Mouse (Mus musculus) A20 (cell line): Measurements from ENCODE around the gene Rpl26.

Source experiments
- DNase-seq: peaks from one replicate; pipeline ENCODE4 v3.0.0-alpha.2; 2011; ENCODE audit warnings: low read depth, low spot score

Rpl26 gene

DNA sequence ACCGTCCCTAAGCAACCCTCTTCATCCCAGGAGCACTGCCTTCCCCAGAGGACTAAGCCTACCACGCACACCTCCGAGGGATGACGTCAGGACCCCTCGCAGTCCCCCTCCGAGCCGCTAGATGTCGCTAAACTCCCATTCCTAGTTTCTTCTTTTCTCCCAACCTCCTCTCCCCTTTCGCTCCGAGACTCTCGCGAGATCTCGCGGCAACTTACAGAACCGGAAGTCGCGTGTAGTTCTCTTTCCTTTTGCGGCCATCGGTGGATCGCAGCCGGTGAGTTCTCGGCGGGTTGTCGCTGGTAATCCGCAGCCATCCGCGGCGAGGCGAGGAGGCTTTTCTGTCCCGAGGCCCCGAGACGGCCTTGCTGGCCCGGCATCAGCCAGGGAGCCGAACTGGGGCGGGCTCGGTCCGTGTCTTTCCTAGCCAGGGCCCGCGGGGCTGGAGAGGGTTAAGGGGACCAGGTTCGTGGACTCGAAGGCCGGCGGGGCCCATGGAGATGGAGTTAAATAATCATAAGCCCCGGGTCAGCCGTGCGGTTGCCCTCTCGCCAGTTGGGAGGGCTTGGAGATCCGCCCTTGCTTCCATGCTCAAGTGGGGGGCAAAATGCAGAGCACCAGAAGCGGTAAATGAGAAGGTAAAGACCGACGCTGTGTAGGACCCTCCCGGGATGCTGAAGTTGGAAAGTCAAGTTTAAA, at the start of gene Rpl26:
Gene Rpl26 (plus strand): TSS at position 233 of the 696 bp plus-strand sequence.
- DNase-seq, result peak; percentile 99

DNA sequence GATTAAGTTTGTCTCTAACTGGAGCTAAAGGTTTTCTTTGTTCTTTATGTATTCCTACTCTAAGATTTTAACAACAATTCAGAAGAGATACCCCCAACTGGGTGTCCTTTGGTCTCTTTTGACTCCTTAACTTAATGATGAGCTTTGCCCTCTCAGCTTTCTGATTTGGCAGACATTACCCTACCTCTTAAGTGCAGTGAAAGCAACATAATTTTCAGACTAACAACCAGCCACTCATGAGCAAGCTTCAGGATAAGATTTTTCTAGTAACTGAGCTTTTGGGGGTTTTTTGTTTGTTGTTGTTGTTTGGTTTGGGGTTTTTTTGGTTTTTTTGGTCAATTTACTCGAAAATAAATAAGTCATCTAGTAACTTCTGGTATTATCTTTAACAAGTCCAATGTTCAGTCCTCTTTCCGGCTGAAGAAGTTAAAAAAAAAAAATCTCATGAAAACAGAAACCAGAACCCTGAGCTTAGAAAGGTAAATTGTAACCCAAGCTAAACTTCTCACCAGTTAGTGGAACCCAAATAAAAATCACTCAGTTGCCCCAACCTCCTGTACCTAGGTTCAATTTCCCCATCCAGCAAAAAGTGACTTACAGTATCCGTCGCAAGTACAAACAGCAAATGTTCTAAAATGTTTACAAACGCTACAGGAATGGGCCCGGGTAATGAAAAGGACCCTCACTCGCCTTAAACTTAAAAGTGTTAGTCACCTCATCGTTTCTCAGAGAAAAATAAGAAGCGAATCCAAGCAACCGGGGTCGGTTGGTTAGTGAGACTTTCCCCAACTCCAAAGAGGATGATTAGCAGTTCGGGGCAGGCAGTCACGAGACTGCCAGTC, 49.5 kb upstream of the Rpl26 start:
- peak; percentile 63 for DNase-seq

DNA sequence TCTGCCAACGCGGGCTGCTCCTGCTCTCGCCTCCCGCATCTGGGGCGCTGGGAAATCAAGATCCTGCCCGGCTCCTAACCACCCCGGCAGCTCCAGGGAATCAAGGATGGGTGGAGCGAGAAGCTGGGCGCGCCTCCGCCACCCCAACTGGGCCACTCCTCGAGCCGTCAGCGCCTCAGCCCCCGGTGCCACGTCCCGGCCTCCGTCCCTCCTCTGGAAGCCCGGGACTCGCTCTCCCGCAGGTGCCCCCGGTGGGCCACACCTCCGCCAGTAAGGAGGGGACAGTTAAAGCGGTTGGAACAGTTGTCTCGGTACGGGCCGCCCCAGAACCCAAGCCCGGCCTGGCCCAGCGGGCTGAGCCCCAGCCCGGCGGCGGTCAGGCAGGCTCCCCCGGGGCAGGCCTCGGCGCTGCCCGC, 48.9 kb upstream of the Rpl26 start:
- no peak for DNase-seq

DNA sequence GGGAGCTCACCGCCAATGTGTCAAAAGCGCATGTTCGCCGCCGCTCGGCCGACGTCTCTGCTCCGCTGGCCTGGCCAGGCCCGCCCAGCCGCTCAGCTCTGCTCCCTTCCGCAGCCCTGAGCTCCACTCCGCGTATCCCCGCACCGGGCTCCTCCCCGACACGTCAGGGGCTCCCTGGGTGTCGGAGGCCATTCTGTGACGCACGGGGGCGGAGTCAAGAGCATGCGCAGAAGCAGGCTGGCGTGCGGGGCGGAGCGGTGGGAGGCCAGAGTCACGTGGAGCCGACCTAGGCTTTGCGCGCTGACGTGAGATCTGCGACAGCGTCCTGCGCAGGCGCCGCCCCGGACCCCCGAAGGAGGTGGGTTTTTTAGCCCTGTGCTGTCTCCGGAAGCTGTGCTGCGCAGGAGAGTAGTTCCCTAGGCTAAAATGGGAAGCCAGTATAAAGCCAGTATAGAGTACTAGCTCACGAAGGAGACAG, 48.4 kb upstream of the Rpl26 start:
- peak; percentile 100 for DNase-seq

DNA sequence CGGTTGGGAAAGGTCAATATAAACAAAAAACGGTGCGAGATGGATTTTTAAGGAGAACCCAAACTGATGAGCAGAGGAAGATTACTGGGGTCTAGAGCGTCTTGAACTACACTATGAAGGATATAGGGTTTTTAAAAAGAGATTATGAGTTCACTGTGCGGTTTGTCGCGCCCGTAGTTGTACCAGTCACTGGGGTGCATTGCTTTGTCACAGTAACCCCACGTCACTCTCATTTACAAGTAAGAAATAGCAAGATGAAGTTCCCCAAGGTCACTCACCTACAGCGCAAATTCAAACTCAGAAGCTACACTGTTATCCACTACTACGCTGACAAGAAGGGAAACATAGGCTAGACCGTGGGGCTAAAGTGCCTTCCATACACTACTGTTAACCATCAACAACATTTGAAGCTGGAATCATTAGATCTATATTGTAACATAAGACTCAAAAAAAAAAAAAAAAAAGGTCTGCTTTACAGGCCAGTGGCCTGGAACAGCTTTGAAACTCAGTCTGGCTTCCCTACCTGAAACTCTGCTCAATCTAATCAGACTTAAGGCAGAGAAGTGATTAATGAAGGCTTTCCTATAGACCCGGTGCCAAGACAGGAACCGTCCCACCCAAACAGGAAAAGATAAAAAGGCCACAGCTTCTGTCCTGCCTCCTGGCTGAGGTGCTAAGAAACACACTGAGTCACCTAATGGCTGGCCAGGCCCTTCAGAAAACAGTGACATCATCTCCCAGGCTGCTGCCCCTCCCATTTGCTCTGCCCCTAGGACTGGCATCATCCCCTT, 47.6 kb upstream of the Rpl26 start:
- peak; percentile 57 for DNase-seq

DNA sequence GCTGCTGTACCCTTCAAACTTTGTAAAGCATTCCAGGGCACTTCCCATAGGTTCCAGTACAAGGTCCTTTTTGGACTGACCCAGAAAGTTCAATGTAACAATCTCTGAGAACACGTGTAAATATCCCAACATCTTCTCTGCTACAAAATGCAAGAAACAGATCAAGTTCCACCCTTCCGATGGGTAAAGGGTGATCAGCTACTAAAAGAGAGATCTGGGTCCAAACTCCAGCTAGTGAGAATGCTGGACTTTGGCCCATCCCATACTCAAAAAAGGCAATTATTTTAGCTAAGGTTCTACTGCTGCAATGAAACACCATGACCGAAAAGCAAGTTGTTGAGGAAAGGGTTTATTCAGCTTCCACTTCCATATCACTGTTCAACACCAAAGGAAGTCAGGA, 46.8 kb upstream of the Rpl26 start:
- DNase-seq, result no peak

DNA sequence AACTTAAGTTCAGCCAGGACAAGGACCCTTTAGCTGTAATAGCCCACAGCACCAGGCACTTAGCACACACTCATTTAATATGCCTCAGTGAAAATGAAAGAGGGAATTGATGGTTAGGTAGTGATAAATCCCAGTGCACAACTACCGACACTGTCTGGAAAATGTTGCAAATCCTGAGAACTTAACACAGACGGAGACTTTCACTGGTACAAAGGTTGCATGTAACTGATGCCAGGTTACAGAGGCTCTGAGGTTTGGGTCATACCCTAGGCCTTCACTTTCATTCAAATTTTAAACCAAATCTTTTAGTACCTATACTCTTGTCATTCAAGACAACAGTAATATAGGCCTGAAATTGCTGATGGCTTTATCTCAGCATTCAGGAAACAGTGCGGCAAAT, 44.1 kb upstream of the Rpl26 start:
- DNase-seq, result no peak

DNA sequence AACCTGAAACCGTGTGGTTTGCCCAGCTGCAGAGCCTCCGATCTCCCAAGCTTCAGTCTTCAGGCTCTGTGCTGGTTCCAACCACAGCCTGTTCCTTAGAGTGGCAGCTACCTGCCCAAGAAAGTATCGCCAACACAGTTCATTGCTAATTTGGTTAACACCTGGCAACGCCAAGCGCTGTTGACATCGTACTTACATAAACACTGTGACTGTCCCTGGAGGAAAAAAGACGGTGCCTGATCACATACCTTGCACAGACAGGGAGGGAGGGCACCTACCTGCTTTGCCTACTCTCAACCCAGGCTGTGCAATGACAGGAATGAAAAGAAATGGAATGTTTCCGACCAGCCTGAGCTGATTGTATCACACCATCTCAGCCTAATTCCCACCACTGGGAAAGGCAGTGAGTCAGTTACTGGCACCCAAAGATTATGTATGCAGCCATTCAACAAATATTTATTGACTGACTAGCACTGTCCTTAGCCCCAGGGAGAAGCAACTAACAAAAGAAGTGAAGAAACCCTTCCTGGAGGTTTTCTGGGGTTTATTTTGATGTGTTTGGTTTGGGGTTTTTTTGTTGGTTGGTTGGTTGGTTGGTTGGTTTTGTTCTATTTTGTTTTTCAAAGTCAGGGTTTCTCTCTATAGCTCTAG, 41.3 kb upstream of the Rpl26 start:
- DNase-seq, result no peak

DNA sequence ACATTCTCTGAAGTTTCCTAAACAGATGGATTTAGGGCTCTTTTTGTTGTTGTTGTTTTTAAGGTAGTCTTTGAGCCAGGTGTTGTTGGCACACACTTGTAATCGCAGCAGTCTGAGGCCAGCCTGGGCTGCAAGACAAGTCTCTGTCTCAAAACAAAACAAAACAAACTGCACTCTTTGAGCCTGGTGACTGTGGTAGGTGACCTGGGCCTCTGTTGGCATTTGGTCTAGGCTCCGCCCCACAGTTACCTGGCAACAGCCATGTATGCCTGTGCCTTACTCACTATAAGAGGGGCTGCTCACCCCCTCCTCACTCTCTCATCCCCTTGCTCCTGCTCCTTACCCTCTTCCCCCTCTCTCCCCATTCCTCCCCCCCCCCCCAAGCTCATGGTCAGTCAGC, 39.1 kb upstream of the Rpl26 start:
- no peak for DNase-seq

DNA sequence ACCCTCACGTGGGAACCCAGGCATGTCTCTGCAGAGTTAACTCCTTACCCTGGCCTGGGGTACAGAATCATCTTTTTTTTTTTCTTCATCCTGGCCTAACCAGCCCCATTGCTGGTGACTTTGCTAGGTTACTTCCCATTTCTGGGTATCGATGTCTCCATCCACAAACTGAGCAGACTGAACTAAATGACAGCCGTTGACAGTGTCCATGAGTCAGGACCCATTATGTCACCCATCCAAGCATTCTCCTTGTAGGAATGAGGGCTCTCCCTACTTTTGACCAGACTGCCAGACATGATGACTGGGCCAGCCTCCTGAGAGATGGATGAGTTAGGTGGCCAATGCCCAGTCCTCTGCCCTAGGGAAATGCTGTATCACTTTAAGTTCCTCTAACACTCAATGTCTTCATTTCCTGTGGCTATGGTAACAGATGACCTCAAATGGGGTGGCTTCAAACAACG, 37.7 kb upstream of the Rpl26 start:
- DNase-seq, result peak; percentile 33

DNA sequence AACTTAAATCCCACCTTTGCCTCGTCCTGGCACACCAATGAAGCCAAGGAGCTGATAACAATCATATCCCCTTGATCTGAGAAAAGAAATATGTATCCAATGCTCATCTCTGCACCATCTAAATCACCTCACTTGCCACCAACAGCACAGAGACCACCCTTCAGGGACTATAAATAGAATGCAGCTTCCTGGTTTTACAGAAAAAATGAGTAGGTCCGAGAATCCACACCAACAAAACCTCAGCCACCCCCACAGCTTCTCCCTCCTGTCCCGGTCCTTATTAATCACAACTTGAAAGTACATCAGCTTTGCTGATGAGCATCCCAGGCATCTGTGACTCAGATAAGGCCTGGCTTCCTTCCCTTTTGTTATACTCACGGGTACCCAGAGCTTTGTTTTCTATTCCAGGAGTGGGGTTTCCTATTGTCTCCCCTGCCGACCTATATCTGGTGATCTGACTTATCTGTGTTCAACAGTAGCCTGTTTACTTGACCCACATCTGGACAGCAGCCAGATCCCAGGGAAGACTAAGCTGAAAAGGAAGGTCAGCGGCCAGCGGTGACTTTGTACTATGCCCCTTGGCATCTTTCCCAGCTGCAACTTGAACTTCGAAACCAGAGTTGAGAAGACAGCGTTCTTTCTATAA, 36.7 kb upstream of the Rpl26 start:
- no peak for DNase-seq

DNA sequence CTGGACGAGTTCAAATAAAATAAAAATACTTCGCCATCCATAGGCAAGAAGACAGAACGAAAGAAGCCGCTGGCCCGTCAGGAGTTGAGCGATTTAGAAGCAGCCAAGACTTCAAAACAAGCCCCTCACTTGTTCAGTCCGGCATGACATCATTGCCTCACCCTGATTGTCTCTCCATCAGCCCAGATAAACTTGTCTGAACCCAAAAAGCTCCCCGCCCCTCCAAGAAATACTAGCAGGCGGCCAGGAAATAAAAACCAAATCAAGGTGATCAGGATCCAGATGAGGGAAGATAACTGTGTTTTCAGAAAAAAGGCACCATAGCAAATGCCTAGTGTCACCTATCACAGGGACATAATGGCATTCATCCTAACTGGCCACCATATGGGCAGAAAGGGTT, 30.1 kb upstream of the Rpl26 start:
- DNase-seq, result no peak

DNA sequence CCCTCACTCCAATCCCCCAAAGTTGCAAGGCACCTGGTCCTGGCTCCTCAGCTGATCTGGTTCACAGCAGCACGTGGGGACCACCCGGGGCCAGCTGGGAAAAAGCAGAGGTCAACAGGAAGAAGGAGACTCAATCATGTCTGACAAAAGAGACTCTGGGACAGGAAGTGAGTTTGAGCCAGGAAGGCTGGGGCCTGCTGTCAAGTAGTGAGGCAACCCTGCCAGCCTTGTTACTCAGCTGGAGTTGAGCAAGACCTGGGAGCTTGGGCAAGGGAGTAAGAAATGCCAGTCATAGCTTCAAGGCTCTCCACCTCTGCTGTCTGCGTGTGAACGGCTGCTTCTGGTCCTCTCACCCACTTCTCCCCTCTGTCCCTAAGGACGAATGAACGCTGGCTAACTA, 29.6 kb upstream of the Rpl26 start, which contains the start of gene Ndel1:
Gene Ndel1 (minus strand): TSS at position 111 of the 400 bp plus-strand sequence.
- peak; percentile 11 for DNase-seq

DNA sequence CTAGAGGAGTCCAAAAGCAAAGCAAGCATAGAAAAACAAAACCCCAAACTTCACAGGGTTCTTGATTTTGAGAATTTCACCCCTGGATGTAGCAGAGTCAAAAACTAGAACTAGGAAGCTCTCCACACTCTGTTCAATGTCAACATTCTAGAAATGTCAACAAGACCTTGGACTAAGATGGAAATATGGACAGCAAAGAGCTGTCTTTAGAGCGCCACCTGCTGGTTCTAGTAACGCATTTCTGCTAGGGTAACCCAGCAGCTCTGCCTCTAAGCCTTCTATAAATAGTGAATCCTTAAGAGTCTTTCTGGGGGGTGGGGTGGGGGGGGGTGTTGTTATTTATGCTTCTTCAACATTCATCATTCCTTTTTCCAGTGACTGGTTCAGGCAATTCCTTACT, 26.5 kb upstream of the Rpl26 start:
- DNase-seq, result peak; percentile 66

DNA sequence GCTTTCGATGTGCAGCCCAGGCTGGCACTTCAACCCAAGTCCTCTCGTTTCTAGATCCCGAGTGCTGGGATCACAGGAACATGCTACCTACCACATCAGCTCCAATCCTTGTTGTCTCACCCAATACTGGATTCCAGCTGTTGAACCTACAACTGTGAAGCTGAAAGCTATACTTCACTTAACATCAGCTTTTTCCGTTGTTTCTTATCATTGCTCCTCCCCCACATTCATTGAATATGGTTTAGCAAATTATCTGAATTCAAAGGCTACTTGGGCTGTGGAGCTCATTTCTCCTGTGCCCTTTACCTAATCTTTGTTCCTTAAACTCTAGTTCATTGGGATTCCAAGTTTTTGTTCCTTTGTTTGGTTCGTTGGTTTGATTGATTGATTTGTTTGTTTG, 22.6 kb upstream of the Rpl26 start:
- no peak for DNase-seq

DNA sequence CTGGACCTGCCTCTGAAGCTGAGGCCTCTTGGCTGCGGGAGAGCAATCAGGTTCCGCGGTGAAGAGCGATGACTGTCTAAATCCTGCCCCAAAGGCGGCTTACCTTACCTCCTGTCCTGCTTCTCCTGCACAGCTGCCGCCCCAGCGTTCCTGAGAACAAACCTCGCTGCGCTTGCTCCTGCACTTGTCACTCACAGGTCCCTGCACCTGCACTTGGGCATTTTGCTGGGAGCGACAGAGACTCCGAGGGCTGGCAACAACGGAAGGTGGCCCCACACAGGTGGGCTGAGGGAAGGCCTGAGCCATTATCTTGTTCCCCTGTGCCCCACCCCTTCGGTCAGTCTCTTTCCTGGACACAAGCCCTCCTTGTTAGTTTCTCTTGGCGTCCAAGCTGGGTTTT, 19.3 kb upstream of the Rpl26 start:
- no peak for DNase-seq

DNA sequence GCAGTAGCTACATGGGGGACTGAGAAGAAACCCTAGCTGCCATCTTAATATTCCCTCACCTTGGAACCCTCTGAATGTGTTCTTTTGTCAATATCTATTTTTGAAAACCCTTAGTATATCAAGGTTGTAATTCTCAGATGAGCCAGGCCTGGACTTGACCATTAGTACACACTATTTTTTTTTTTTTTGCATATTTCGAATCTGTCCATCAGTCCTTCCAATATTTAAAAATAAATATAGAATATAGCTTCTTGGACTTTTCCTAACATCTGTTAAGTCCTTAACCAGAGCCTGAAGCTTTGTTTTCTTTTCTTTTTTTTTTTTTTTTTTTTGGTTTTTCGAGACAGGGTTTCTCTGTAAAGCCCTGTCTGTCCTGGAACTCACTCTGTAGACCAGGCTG, 17.5 kb upstream of the Rpl26 start:
- no peak for DNase-seq

DNA sequence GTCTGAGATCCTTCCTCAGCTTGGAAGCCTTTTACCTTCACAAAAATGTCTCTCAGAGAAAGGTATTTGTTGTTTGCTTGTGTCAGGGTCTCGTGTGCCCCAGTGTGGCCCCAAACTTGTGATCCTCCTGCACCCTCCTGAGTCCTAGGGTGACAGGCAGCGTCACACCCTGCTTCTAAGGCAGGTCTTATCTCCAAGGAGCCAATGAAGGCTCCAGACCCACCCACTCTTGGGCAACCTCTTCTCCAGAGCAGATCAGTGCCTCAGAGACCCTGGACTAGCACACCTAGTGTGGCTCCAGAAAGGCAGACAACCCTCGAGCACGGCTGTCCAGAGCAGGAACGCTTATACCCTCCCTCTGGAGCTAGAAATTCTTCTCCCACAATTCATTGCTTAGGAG, 17.0 kb upstream of the Rpl26 start:
- DNase-seq, result no peak

DNA sequence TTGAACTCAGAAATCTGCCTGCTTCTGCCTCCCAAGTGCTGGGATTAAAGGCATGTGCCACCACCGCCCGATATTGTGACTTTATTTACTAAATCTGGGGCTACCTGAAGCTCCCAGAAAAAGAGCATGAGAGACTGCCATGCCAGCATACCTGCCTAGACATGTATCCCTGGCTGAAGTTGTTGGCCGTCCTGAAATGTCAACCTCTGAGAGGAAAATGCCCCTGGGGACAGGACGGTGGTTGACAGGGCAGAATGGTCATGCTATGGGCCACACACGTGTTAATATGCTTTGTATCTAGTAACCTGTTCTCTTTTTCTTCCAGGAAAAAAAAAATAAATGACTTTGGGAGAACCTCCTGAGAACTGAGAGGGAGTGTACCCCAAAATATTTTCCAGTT, 15.3 kb upstream of the Rpl26 start:
- no peak for DNase-seq

DNA sequence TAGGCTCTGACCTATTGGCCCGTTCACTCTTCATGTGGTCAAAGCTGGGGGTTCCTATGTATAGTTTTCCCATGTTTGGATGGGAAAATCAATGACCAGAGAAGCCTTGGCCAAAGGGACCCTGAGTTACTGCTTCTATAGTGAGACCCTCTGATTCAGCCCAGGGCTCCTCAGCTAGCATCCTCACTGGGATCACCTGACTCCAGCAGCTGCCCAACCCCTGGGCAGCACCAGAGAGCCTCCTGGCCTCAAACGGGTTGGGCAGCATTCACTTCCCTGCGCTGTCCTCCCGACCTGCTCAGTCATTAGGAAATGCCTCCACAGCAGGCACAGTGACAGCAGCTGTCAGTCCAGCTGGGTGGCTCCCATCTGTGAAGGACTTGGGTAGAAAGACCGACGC, 13.1 kb upstream of the Rpl26 start, which contains the start of gene Rnf222:
Gene Rnf222 (plus strand): TSS at position 301 of the 400 bp plus-strand sequence.
- no peak for DNase-seq

DNA sequence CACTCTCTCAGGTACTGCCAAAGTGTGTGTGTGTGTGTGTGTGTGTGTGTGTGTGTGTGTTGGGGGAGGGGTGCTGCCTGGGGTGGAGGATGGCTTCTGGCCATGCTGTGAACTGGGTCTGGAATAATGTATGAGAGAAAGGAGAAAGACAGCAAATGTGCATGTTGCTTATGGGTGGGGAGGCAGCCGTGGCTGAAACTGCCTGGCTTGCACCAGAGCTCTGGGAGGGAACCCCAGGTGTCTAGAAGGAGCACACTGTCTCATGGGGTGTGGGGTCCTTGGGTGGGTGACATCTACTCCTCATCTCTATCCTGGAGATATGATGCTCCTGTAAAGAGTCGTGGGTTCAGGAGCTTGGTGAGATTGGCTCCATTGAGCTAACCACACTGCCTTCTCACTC, 12.7 kb upstream of the Rpl26 start:
- no peak for DNase-seq
